Mouse (Mus musculus): ENCODE results near the gene Ugt1a6b. TPM values are rescaled to one million over a fixed set of nuclear protein-coding genes. Genes with fewer than 3 reads are reported as not detected.
"Not testable (repeated sequence)": the region's sequence is repeated elsewhere in the genome, so short reads cannot be mapped to it uniquely, and the experiment has no call there.

Ugt1a6b gene
- polyA plus RNA-seq, 1 experiment from 2014 or later = 0.20 TPM

DNA sequence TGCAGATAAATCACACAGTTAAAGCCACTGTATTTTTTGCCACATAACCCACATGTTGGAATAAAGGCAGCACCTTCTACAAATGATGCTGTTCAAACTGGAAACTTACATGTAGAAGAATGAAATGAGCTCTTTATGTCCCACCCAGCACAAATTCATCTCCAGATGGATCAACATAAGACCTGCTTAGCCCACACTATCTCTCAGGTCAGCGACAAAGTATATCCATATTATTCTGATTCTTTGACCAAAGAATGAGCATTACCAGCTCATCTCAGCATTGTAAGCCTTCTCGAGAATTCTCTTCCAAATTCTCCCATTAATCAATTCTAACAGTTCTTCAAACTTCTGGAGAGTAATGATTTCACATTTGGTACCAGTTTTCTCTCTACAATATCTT, 119.2 kb downstream of the Ugt1a6b start:
- Histone ChIP-seq H3K4me2 (replicated peaks) (no peak overlapping the region), H3K36me3 (no peaks in the 10 kb centered on the region), H3K4me1 (replicated peaks) (no peaks in the 10 kb centered on the region), H3K27me3 (no peaks in the 10 kb centered on the region), H3K4me3 (replicated peaks) (no peak overlapping the region), H3K27ac (no peak overlapping the region), H3K9ac (replicated peaks) (no peak overlapping the region), H3K9me3 (peaks cover 29% of the 10 kb centered on the region)
- no peak for ATAC-seq
- WGBS = 54% methylated on average over 2 of the region's 2 CpGs

DNA sequence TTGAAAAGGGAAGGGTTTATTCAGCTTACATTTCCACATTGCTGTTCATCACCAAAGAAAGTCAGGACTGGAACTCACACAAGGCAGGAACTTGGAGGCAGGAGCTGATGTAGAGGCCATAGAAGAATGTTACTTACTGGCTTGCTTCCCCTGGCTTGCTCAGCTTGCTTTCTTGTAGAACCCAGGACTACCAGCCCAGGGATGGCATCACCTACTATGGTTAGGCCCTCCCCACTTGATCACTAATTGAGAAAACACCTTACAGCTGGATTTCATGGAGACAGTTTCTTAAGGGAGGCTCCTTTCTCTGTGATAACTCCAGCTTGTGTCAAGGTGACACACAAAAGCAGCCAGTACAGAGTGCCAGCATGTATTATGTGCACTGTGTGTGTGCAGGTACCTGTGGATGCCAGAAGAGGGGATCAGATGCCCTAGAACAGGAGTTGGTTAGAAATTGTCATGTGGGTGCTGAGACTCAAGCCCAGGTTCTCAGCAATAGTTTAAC, 120.0 kb downstream of the Ugt1a6b start:
- not testable (repeated sequence) for H3K4me1 ChIP-seq (replicated peaks); H3K27me3 ChIP-seq; H3K9ac ChIP-seq (replicated peaks); H3K27ac ChIP-seq; H3K4me2 ChIP-seq (replicated peaks); ATAC-seq; H3K4me3 ChIP-seq (replicated peaks); H3K36me3 ChIP-seq
- peaks cover 32% of the 10 kb centered on the region for H3K9me3 ChIP-seq

DNA sequence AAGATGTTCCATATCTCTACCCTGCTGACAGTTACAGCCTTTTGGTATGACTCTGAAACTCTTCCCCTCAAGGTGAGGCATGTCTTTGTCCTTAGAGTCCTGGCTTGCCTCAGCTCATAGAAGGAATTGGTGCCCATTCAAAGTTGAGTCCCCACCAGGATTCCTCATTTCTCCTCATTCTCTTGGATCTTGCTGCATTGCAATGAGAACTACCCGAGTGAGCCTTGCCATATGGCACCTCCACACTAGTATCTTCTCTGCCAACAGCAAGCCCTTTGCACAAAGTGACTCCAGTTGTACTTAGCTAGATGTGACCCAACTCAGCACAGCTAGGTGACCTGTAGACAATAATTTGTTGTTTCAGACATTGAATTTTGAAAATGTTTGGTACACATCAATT, 120.5 kb downstream of the Ugt1a6b start:
- 55% methylated on average over 1 of the region's 1 CpGs for WGBS
- Histone ChIP-seq H3K27me3 (no peaks in the 10 kb centered on the region), H3K27ac (no peak overlapping the region), H3K4me1 (replicated peaks) (no peaks in the 10 kb centered on the region), H3K36me3 (no peaks in the 10 kb centered on the region), H3K9ac (replicated peaks) (no peak overlapping the region), H3K4me2 (replicated peaks) (no peak overlapping the region), H3K4me3 (replicated peaks) (no peak overlapping the region), H3K9me3 (peaks cover 38% of the 10 kb centered on the region)
- ATAC-seq = no peak

DNA sequence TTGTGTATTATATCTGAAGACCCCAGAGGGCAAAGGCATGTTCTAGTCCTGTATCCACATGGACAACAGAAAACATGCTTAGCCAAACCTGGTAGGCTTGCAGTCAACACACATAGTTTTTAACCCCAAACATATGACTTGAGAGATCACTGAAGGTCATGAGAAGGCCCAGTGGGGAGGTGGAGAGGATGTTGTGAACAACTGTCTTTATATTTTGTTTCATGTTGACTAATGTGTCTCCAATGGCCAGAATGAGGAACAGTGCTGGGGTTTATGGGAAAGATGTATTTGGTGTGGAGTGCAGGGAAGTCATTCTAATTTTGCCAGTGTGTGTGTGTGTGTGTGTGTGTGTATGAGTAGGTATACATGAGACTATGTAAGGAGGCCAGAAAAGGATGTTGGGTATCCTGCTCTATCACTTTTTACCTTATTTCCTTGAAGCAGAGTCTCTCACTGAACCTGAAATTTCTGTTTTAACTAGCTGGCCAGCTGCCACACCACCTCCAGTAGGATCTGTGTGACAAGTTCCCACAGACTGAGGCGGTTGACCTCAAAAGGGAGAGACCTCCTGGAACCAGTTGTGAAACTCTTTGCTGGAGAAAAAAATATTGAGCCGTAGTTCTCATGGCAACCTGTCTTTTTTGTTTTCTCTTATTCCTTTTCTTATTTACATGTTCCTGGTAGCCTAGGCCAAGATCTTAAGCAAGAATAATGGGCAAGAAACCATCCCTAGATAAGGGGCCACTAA, 121.2 kb downstream of the Ugt1a6b start:
- 68% methylated on average over 2 of the region's 2 CpGs for WGBS
- Histone ChIP-seq H3K4me2 (replicated peaks) (no peak overlapping the region), H3K9ac (replicated peaks) (no peak overlapping the region), H3K9me3 (peaks cover 44% of the 10 kb centered on the region), H3K27ac (no peak overlapping the region), H3K4me1 (replicated peaks) (no peaks in the 10 kb centered on the region), H3K4me3 (replicated peaks) (no peak overlapping the region), H3K27me3 (no peaks in the 10 kb centered on the region), H3K36me3 (no peaks in the 10 kb centered on the region)
- ATAC-seq = no peak

DNA sequence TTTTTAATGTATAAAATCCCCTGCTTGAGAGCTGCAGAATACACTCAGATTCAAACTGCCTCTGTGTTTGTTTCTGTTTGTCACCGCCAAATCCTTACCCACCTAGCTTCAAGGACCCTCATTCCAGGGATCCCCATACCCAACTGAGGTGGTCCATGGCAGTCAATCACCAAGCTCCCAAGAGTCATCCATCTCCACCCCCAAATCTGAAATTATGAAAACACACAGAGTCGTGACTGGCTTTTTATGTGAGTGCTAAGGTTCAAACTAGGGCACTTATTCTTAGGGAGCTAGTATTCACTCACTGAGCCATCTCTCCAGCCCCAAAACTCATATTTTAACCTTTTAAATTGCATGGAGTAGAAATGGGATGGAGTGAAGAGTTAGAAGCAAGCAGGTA, 122.2 kb downstream of the Ugt1a6b start:
- H3K4me3 ChIP-seq (replicated peaks); H3K4me2 ChIP-seq (replicated peaks); ATAC-seq; H3K36me3 ChIP-seq; H3K27ac ChIP-seq; H3K9ac ChIP-seq (replicated peaks); H3K27me3 ChIP-seq; H3K4me1 ChIP-seq (replicated peaks): not testable (repeated sequence)
- WGBS = 39% methylated on average over 2 of the region's 2 CpGs
- H3K9me3 ChIP-seq = peaks cover 55% of the 10 kb centered on the region

DNA sequence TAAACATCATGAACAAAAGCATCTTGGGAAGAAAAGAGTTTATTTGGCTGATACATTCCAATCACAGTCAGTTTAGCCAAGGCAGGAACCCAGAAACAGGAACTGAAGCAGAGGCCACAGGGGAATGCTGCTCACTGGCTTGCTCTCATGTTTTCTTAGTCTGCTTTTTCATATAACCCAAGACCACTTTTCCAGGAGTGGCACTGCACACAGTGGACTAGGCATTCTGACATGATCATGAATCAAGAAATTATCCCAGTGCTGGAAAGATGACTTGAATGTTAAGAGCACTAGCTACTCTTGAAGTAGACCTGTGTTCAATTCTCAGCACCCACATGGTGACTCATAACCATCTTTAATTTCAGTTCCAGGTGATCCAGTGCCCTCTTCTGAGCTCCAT, 122.7 kb downstream of the Ugt1a6b start:
- Histone ChIP-seq H3K9ac (replicated peaks) (no peak overlapping the region), H3K27ac (no peak overlapping the region), H3K4me2 (replicated peaks) (no peak overlapping the region), H3K27me3 (no peaks in the 10 kb centered on the region), H3K4me3 (replicated peaks) (no peak overlapping the region), H3K9me3 (peaks cover 59% of the 10 kb centered on the region), H3K36me3 (no peaks in the 10 kb centered on the region), H3K4me1 (replicated peaks) (no peaks in the 10 kb centered on the region)
- no peak for ATAC-seq

DNA sequence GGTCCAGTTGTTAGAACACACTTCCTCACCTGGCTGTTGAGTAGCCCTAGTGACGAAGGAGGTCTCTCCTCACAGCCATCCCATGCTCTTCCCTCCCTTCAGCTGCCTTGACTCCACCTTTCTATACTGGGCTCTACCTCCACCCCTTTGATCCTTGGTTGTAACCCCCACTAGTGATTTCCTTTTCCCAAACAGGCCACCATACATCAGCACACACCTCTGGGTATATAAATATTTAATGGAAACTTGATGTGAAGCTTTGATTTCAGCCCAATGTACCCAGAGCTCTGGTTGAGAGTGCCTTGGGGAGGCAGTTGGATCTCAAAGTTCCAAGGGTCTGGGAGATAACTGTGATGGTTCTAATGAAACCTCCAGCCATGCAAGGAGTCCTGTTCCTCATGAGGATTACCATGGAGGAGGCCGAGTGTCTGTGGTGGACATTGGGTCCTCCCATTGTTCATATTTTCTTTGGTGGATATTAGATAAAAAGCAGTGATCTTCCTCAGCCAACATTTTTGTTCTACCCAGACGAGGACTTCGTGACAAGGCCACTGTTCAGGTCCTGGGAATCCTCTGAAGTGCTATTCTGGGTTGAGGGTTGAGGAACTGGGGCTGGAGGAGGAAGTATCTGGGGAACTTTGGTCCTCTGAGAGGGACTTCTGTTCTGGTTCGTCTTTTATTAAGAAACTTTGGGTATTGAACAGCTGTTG, 123.8 kb downstream of the Ugt1a6b start, which contains the start of gene Mroh2a:
Mroh2a (plus strand) TSS at position 317 of the 710 bp plus-strand sequence.
- H3K27ac ChIP-seq = no peak within 1 kb of the TSS
- 51% methylated on average over 5 of the region's 5 CpGs for WGBS
- peaks cover 70% of the 10 kb centered on the region for H3K9me3 ChIP-seq
- H3K9ac ChIP-seq (replicated peaks) = no peak within 1 kb of the TSS
- H3K4me2 ChIP-seq (replicated peaks) = no peak within 1 kb of the TSS
- no peaks in the 10 kb centered on the region for H3K36me3 ChIP-seq
- no peak within 1 kb of the TSS for H3K4me3 ChIP-seq (replicated peaks)
- no peaks in the 10 kb centered on the region for H3K27me3 ChIP-seq
- H3K4me1 ChIP-seq (replicated peaks) = no peaks in the 10 kb centered on the region
- no peak for ATAC-seq

DNA sequence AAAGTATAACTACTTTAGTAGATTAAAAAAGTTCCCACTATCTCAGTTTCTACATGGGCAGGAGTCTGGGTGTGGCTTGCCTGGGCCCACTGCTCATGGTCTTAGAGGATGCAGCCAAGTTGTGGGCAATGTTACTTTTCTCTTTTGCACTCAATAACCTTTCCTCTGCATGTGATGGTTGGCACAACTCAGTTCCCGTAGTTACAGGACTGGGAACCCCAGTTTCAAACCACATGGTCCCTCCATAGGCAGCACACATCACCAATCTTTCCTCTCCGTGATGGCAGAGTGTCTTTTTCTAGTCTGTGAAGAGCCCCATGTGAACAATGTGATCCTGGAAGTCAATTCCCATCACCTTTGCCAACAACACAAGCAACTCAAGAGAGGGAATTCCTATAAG, 124.4 kb downstream of the Ugt1a6b start:
- no peaks in the 10 kb centered on the region for H3K4me1 ChIP-seq (replicated peaks)
- no peak overlapping the region for H3K27ac ChIP-seq
- no peak overlapping the region for H3K4me3 ChIP-seq (replicated peaks)
- H3K36me3 ChIP-seq = no peaks in the 10 kb centered on the region
- no peak for ATAC-seq
- H3K9me3 ChIP-seq = peaks cover 73% of the 10 kb centered on the region
- H3K4me2 ChIP-seq (replicated peaks) = no peak overlapping the region
- 53% methylated on average over 2 of the region's 2 CpGs for WGBS
- no peak overlapping the region for H3K9ac ChIP-seq (replicated peaks)
- no peaks in the 10 kb centered on the region for H3K27me3 ChIP-seq

DNA sequence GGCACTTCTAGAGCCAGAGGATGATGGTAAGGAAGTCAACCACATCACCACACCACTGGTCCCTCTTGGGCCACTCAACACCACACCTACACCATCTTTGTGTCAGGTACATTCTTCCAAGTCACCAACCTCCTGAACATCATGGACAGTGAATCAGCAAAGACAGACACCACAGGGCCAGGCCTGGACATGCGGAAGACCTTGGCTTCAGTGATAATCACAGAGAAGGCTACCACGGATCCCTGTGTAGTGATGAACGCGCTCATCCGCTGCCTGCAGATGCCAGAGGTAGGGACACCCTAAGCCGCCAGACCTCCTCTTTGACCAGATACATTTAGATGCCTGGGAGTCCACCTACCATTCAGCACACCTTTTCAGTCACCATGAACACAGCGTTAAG, 125.1 kb downstream of the Ugt1a6b start:
- 71% methylated on average over 7 of the region's 7 CpGs for WGBS
- no peak overlapping the region for H3K4me2 ChIP-seq (replicated peaks)
- H3K4me1 ChIP-seq (replicated peaks) = no peaks in the 10 kb centered on the region
- ATAC-seq = 0 out of 2 replicates have a peak, but pooled peaks have one; percentile 10
- no peak overlapping the region for H3K9ac ChIP-seq (replicated peaks)
- peaks cover 79% of the 10 kb centered on the region for H3K9me3 ChIP-seq
- H3K27me3 ChIP-seq = no peaks in the 10 kb centered on the region
- no peaks in the 10 kb centered on the region for H3K36me3 ChIP-seq
- H3K27ac ChIP-seq = no peak overlapping the region
- H3K4me3 ChIP-seq (replicated peaks) = no peak overlapping the region

DNA sequence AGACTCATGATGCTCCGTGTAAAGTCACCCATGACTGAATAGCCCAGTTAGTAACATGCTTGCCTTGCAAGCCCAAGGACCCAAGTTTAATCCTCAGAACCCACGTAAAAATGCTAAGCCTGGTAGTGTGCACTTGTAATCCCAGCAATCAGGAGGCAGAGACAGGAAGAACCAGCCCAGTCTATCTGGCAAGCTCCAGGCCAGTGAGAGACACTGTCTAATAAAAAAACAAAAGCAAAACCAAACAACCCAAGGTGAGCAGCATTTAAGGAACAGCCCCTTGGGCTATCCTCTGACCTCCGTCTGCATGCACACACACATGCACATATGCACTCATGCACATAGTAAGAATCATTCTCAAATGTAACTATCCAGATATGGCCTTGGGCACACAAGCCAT, 126.5 kb downstream of the Ugt1a6b start:
- H3K36me3 ChIP-seq = no peaks in the 10 kb centered on the region
- peaks cover 93% of the 10 kb centered on the region for H3K9me3 ChIP-seq
- WGBS = 82% methylated on average over 3 of the region's 3 CpGs
- H3K27me3 ChIP-seq = no peaks in the 10 kb centered on the region
- H3K4me1 ChIP-seq (replicated peaks) = no peaks in the 10 kb centered on the region
- no peak overlapping the region for H3K27ac ChIP-seq
- H3K4me2 ChIP-seq (replicated peaks) = no peak overlapping the region
- ATAC-seq = no peak
- no peak overlapping the region for H3K4me3 ChIP-seq (replicated peaks)
- H3K9ac ChIP-seq (replicated peaks) = no peak overlapping the region

DNA sequence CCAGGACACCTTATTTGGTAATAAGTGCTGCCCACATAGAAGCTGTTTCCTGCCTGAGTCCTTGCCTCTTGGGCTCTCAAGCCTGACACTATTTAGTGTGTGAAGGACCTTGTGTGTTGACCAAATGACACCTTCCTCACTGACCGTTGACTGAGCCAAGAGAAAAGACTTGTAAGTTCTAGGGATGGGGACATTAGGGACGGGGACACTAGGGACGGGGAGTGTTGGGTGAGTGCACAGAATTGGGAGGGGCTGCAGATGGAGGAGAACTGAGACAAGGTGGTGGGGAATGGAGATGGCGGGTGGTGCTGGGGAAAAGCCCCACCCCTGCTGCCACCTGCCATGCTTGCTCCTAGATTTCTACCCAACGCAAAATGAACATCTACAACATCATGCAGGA, 126.9 kb downstream of the Ugt1a6b start:
- Histone ChIP-seq H3K4me3 (replicated peaks) (no peak overlapping the region), H3K36me3 (no peaks in the 10 kb centered on the region), H3K4me2 (replicated peaks) (no peak overlapping the region), H3K9me3 (peaks cover 98% of the 10 kb centered on the region), H3K9ac (replicated peaks) (no peak overlapping the region), H3K27ac (no peak overlapping the region), H3K27me3 (no peaks in the 10 kb centered on the region), H3K4me1 (replicated peaks) (no peaks in the 10 kb centered on the region)
- WGBS = 85% methylated on average over 5 of the region's 5 CpGs
- no peak for ATAC-seq

DNA sequence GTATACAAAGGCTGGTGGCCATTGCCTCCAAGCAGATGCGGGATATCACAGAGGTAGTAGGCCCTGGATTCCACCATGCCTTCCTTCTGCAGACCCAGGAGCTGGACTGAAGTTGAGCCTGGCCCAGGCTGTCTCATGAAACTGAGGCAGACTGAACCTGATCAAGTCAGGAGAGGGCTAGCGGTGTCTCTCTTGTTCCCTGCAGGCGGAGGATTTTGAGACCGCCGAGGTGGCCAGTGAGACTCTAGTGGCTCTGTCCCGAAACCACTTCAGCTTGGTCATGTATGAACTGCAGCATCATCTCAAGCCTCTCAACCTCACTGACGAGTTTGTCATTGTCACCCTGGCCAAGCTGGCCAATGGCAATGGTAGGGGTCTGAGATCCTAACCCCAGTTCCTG, 127.4 kb downstream of the Ugt1a6b start:
- Histone ChIP-seq H3K4me1 (replicated peaks) (no peaks in the 10 kb centered on the region), H3K4me2 (replicated peaks) (no peak overlapping the region), H3K9ac (replicated peaks) (no peak overlapping the region), H3K9me3 (peaks cover 100% of the 10 kb centered on the region), H3K27me3 (no peaks in the 10 kb centered on the region), H3K27ac (no peak overlapping the region), H3K36me3 (no peaks in the 10 kb centered on the region), H3K4me3 (replicated peaks) (no peak overlapping the region)
- 0 out of 2 replicates have a peak, but pooled peaks have one; percentile 1 for ATAC-seq
- 73% methylated on average over 7 of the region's 7 CpGs for WGBS
